ENCODE assay signal across 12 mouse cellular contexts in genomic region chr16:13588182-13589048, GRCm38 (mm10).
DNase-seq lines count a peak whose midpoint lies in the region; ATAC-seq and TF ChIP-seq lines count a peak whose summit lies in the region.
"Had no signal": no experiment of that assay in that cellular context is flagged by ENCODE, and none has a peak within 500 bp of the region (broad histone marks: within the 10 kb centered on the region; RNA-seq: fewer than 3 reads in every experiment).

No protein-coding gene starts in this region.

- no peaks in the 10 kb centered on the region for H3K9me3 ChIP-seq in limb, embryonic 15.5 days
- H3K9me3 ChIP-seq: forebrain, embryonic 12.5 days; limb, embryonic 13.5 days had no signal

- DNase-seq in heart, adult 11 months = peak; percentile 33
- no peak for DNase-seq in heart, postnatal 25 days (ENCODE audit: low spot score)
- peak; percentile 39 to 57 for DNase-seq in lung, adult 18-20 months
- DNase-seq in lung, adult 2 months = no peak
- DNase-seq in yolk sac, embryonic 10.5 days (ENCODE audit: low spot score) = peak; percentile 22
- no peak for DNase-seq in c-Kit-positive CD71-positive TER-119-positive erythroid progenitor cells, embryonic 14.5 days (ENCODE audit: low spot score)
- no peak for DNase-seq in retina, postnatal 1 day
- DNase-seq: cerebellum, postnatal 25 days had no signal

- peaks cover 25% of the 10 kb centered on the region; the same call in 1 of the 2 replicates for H3K36me3 ChIP-seq in limb, embryonic 15.5 days

- H3K4me3 ChIP-seq in lung, adult 2 months (replicated peaks; ENCODE audit: extremely low read depth, low read depth, low read length) = no peak overlapping the region
- no peak overlapping the region for H3K4me3 ChIP-seq in limb, embryonic 15.5 days
- H3K4me3 ChIP-seq: forebrain, embryonic 12.5 days; limb, embryonic 13.5 days had no signal

- no peak for TF ChIP-seq CTCF in lung, adult 2 months (IDR thresholded peaks at IDR 0.05; ENCODE audit: insufficient read depth, low read length)

- no peak overlapping the region for H3K9ac ChIP-seq in limb, embryonic 15.5 days
- H3K9ac ChIP-seq: forebrain, embryonic 12.5 days; limb, embryonic 13.5 days had no signal

- intact Hi-C loops in heart, postnatal 25 days (cut with DNase I) = no loop called here

- peak overlapping the region; percentile 18; the same call in 1 of the 2 replicates for H3K27ac ChIP-seq in limb, embryonic 15.5 days
- H3K27ac ChIP-seq: forebrain, embryonic 12.5 days; limb, embryonic 13.5 days had no signal

- WGBS in lung, adult 2 months = 58% methylated on average over 5 of the region's 5 CpGs
- WGBS in limb, embryonic 15.5 days = 72% methylated on average over 5 of the region's 5 CpGs

- H3K4me1 ChIP-seq in lung, adult 2 months (ENCODE audit: control insufficient read depth, insufficient read depth, low read length) = peaks cover 6% of the 10 kb centered on the region
- H3K4me1 ChIP-seq in limb, embryonic 15.5 days = peaks cover 15% of the 10 kb centered on the region; the same call in 1 of the 2 replicates
- H3K4me1 ChIP-seq: forebrain, embryonic 12.5 days had no signal

- no peak for TF ChIP-seq POLR2A in lung, adult 2 months (IDR thresholded peaks at IDR 0.05; ENCODE audit: borderline replicate concordance, extremely low read depth, low read depth, low read length)

- ATAC-seq in limb, embryonic 15.5 days (ENCODE audit: insufficient number of reproducible peaks, low FRiP score, low TSS enrichment, low read depth) = peak; percentile 61; the same call in 1 of the 2 replicates
- ATAC-seq: midbrain, embryonic 16.5 days had no signal

- no peaks in the 10 kb centered on the region for H3K27me3 ChIP-seq in limb, embryonic 15.5 days
- H3K27me3 ChIP-seq: forebrain, embryonic 12.5 days; limb, embryonic 13.5 days had no signal

- no peak overlapping the region for H3K4me2 ChIP-seq in limb, embryonic 15.5 days
- H3K4me2 ChIP-seq: forebrain, embryonic 12.5 days; limb, embryonic 13.5 days had no signal

Comparison
In these comparisons a context has a peak if more than half of its experiments do, and no peak if none do; other contexts are left out.
1. DNase-seq: peak in heart, adult 11 months (single experiment), lung, adult 18-20 months (2 of 2) and yolk sac, embryonic 10.5 days (single experiment); none in heart, postnatal 25 days (single experiment), lung, adult 2 months (single experiment), c-Kit-positive CD71-positive TER-119-positive erythroid progenitor cells, embryonic 14.5 days (single experiment) and retina, postnatal 1 day (single experiment).